Comparison of ENCODE assay signal across 15 mouse cellular contexts in the genomic region with DNA sequence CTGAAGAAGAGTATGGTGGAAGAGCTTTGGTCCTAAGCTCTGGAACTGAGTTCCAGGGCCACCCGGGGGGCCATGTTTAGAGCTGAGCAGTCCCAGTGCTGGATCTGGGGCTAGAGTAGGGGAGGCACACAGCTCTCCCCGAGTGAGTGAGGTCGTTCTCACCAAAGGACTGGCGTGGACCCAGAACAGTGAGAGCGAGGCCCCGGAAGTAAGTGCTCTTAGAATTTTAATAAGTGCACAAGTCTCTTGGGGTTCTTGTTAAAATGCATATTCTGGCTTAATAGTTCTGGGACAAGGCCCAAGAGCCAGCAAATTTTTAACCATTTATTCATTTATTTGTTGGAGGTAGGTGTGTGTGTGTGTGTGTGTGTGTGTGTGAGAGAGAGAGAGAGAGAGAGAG. TPM values are rescaled to one million over a fixed set of nuclear protein-coding genes. Genes with fewer than 3 reads are reported as not detected.
A peak's percentile ranks its signal among the peaks of the same experiment; 100 is the strongest.
DNase-seq lines count a peak whose midpoint lies in the region; ATAC-seq and TF ChIP-seq lines count a peak whose summit lies in the region.
"Had no signal": no experiment of that assay in that cellular context is flagged by ENCODE, and none has a peak within 500 bp of the region (broad histone marks: within the 10 kb centered on the region; RNA-seq: fewer than 3 reads in every experiment).

No protein-coding gene starts in this region.

- DNase-seq in hindbrain, postnatal 0 days (ENCODE audit: low spot score) = peak; percentile 39
- no peak for DNase-seq in hindbrain, embryonic 11.5 days (ENCODE audit: low spot score)
- DNase-seq in liver, postnatal 0 days = no peak
- DNase-seq in liver, embryonic 11.5 days (ENCODE audit: low spot score) = no peak
- DNase-seq in adipocyte (ENCODE audit: low spot score) = peak; percentile 43
- DNase-seq in embryo, embryonic 11 days = no peak
- DNase-seq: cerebellum, adult 9-10 months; lung, adult 18-20 months; right cerebral cortex, adult 18-20 months had no signal

- WGBS in hindbrain, postnatal 0 days = 35% methylated on average over 6 of the region's 6 CpGs
- 64% methylated on average over 6 of the region's 6 CpGs for WGBS in hindbrain, embryonic 11.5 days
- WGBS in liver, postnatal 0 days (ENCODE audit: insufficient replicate concordance) = 74% methylated on average over 6 of the region's 6 CpGs
- 76% methylated on average over 6 of the region's 6 CpGs for WGBS in liver, embryonic 11.5 days
- 50% methylated on average over 6 of the region's 6 CpGs for WGBS in stomach, embryonic 15.5 days

- 0 out of 2 replicates have a peak, but pooled peaks cover 10% of the 10 kb centered on the region for H3K4me1 ChIP-seq in hindbrain, postnatal 0 days (ENCODE audit: insufficient read depth, low read length)
- H3K4me1 ChIP-seq in hindbrain, embryonic 11.5 days (replicated peaks; ENCODE audit: control insufficient read depth, insufficient read depth, low read length) = no peaks in the 10 kb centered on the region
- H3K4me1 ChIP-seq in liver, postnatal 0 days (ENCODE audit: insufficient read depth) = peaks cover 3% of the 10 kb centered on the region
- H3K4me1 ChIP-seq in liver, embryonic 11.5 days (replicated peaks; ENCODE audit: control insufficient read depth, insufficient read depth, low read length) = peaks cover 5% of the 10 kb centered on the region; the same call in 1 of the 2 replicates
- peaks cover 35% of the 10 kb centered on the region; the same call in 1 of the 2 replicates for H3K4me1 ChIP-seq in stomach, embryonic 15.5 days

- TF ChIP-seq CTCF in hindbrain, postnatal 0 days (IDR thresholded peaks at IDR 0.05; ENCODE audit: low read depth) = no peak
- no peak for TF ChIP-seq CTCF in liver, postnatal 0 days (IDR thresholded peaks at IDR 0.05; ENCODE audit: low read depth)

- no peak overlapping the region for H3K4me2 ChIP-seq in hindbrain, postnatal 0 days (ENCODE audit: low read depth, low read length)
- no peak overlapping the region for H3K4me2 ChIP-seq in hindbrain, embryonic 11.5 days (replicated peaks; ENCODE audit: low read depth, low read length)
- H3K4me2 ChIP-seq in liver, postnatal 0 days (ENCODE audit: low read depth, low read length) = no peak overlapping the region
- no peak overlapping the region for H3K4me2 ChIP-seq in liver, embryonic 11.5 days
- H3K4me2 ChIP-seq in stomach, embryonic 15.5 days = no peak overlapping the region
- H3K4me2 ChIP-seq: embryonic facial prominence, embryonic 15.5 days; heart, embryonic 12.5 days; limb, embryonic 13.5 days had no signal

- H3K36me3 ChIP-seq in hindbrain, postnatal 0 days (ENCODE audit: insufficient read depth, low read length) = no peaks in the 10 kb centered on the region
- H3K36me3 ChIP-seq in hindbrain, embryonic 11.5 days (ENCODE audit: control insufficient read depth, insufficient read depth, low read length) = no peaks in the 10 kb centered on the region
- H3K36me3 ChIP-seq in liver, postnatal 0 days (replicated peaks; ENCODE audit: insufficient read depth, low read length) = no peaks in the 10 kb centered on the region
- no peaks in the 10 kb centered on the region for H3K36me3 ChIP-seq in liver, embryonic 11.5 days (ENCODE audit: control insufficient read depth, insufficient read depth, low read length)
- H3K36me3 ChIP-seq in stomach, embryonic 15.5 days = no peaks in the 10 kb centered on the region
- H3K36me3 ChIP-seq: embryonic facial prominence, embryonic 15.5 days; forebrain, embryonic 10.5 days; heart, embryonic 12.5 days; limb, embryonic 13.5 days; midbrain, embryonic 10.5 days had no signal

- 0 out of 2 replicates have a peak, but pooled peaks have one; percentile 44 for ATAC-seq in hindbrain, postnatal 0 days
- ATAC-seq in hindbrain, embryonic 11.5 days (ENCODE audit: low FRiP score) = no peak
- ATAC-seq in liver, postnatal 0 days = no peak
- ATAC-seq in liver, embryonic 11.5 days (replicated peaks; ENCODE audit: low FRiP score) = no peak
- no peak for ATAC-seq in stomach, embryonic 15.5 days (ENCODE audit: insufficient read depth, low FRiP score, low read depth)

- H3K27ac ChIP-seq in hindbrain, postnatal 0 days = no peak overlapping the region
- no peak overlapping the region for H3K27ac ChIP-seq in hindbrain, embryonic 11.5 days (ENCODE audit: low read depth, low read length)
- peak overlapping the region; percentile 35; the same call in 1 of the 2 replicates for H3K27ac ChIP-seq in liver, postnatal 0 days (ENCODE audit: low read depth)
- no peak overlapping the region for H3K27ac ChIP-seq in liver, embryonic 11.5 days (ENCODE audit: low read depth, low read length)
- H3K27ac ChIP-seq in stomach, embryonic 15.5 days = peak overlapping the region; percentile 44; the same call in 1 of the 2 replicates
- H3K27ac ChIP-seq: embryonic facial prominence, embryonic 15.5 days; forebrain, embryonic 10.5 days; limb, embryonic 13.5 days; midbrain, embryonic 10.5 days had no signal

- H3K9me3 ChIP-seq in hindbrain, postnatal 0 days (ENCODE audit: low read length) = no peaks in the 10 kb centered on the region
- no peaks in the 10 kb centered on the region for H3K9me3 ChIP-seq in hindbrain, embryonic 11.5 days (ENCODE audit: control insufficient read depth, low read length)
- no peaks in the 10 kb centered on the region for H3K9me3 ChIP-seq in liver, postnatal 0 days (ENCODE audit: low read length)
- no peaks in the 10 kb centered on the region for H3K9me3 ChIP-seq in liver, embryonic 11.5 days (ENCODE audit: control insufficient read depth, low read length)
- no peaks in the 10 kb centered on the region for H3K9me3 ChIP-seq in stomach, embryonic 15.5 days
- H3K9me3 ChIP-seq: embryonic facial prominence, embryonic 15.5 days; forebrain, embryonic 10.5 days; heart, embryonic 12.5 days; limb, embryonic 13.5 days; midbrain, embryonic 10.5 days had no signal

- H3K27me3 ChIP-seq in hindbrain, postnatal 0 days (ENCODE audit: insufficient read depth, low read length) = no peaks in the 10 kb centered on the region
- no peaks in the 10 kb centered on the region for H3K27me3 ChIP-seq in hindbrain, embryonic 11.5 days (ENCODE audit: control insufficient read depth, insufficient read depth, low read length)
- H3K27me3 ChIP-seq in liver, postnatal 0 days (ENCODE audit: insufficient read depth, low read length) = no peaks in the 10 kb centered on the region
- H3K27me3 ChIP-seq in liver, embryonic 11.5 days (replicated peaks; ENCODE audit: control insufficient read depth, insufficient read depth, low read length) = no peaks in the 10 kb centered on the region
- no peaks in the 10 kb centered on the region for H3K27me3 ChIP-seq in stomach, embryonic 15.5 days (replicated peaks)

- TF ChIP-seq EP300 in liver, postnatal 0 days (IDR thresholded peaks at IDR 0.05; ENCODE audit: low read depth) = no peak

- no peak overlapping the region for H3K9ac ChIP-seq in hindbrain, postnatal 0 days (replicated peaks; ENCODE audit: low read length)
- no peak overlapping the region for H3K9ac ChIP-seq in hindbrain, embryonic 11.5 days (ENCODE audit: low read depth, low read length)
- H3K9ac ChIP-seq in liver, postnatal 0 days (replicated peaks) = no peak overlapping the region
- no peak overlapping the region for H3K9ac ChIP-seq in liver, embryonic 11.5 days (ENCODE audit: low read depth, low read length)
- H3K9ac ChIP-seq in stomach, embryonic 15.5 days = no peak overlapping the region
- H3K9ac ChIP-seq: embryonic facial prominence, embryonic 15.5 days; heart, embryonic 12.5 days; limb, embryonic 13.5 days had no signal

- H3K4me3 ChIP-seq in hindbrain, postnatal 0 days (ENCODE audit: low read length) = no peak overlapping the region
- no peak overlapping the region for H3K4me3 ChIP-seq in hindbrain, embryonic 11.5 days (ENCODE audit: low read depth, low read length)
- no peak overlapping the region for H3K4me3 ChIP-seq in liver, postnatal 0 days (ENCODE audit: low read depth, low read length)
- H3K4me3 ChIP-seq in liver, embryonic 11.5 days (ENCODE audit: low read depth, low read length) = no peak overlapping the region
- no peak overlapping the region for H3K4me3 ChIP-seq in stomach, embryonic 15.5 days (replicated peaks)
- H3K4me3 ChIP-seq: embryonic facial prominence, embryonic 15.5 days; forebrain, embryonic 10.5 days; heart, embryonic 12.5 days; limb, embryonic 13.5 days; midbrain, embryonic 10.5 days had no signal

RNA-seq across cellular contexts. Expression of a gene that starts 57.4 kb away (rescaled TPM):
- total RNA-seq in hindbrain, postnatal 0 days (2014; rRNA removed) = 9.7 and 14.7 TPM in 2 replicates
- polyA plus RNA-seq in hindbrain, postnatal 0 days (2015; fragmentation: Nextera tagmentation; extraction: Ambion mirVana) = 34.4 and 35.3 TPM in 2 replicates
- 51.5 and 56.0 TPM in 2 replicates for polyA plus RNA-seq in hindbrain, embryonic 11.5 days (2014; fragmentation: Nextera tagmentation; extraction: Ambion mirVana)
- polyA plus RNA-seq in liver, postnatal 0 days (2015; fragmentation: Nextera tagmentation; extraction: Ambion mirVana) = 18.9 and 21.7 TPM in 2 replicates
- polyA plus RNA-seq in liver, embryonic 11.5 days (2014; fragmentation: Nextera tagmentation; extraction: Ambion mirVana) = 53.8 and 54.2 TPM in 2 replicates
- 38.2 TPM in 2 replicates for polyA plus RNA-seq in stomach, embryonic 15.5 days (2015; fragmentation: Nextera tagmentation; extraction: Ambion mirVana)

Comparison
In these comparisons a context has a peak if more than half of its experiments do, and no peak if none do; other contexts are left out.
1. DNase-seq: peak in hindbrain, postnatal 0 days (single experiment) and adipocyte (single experiment); none in hindbrain, embryonic 11.5 days (single experiment), liver, postnatal 0 days (single experiment), liver, embryonic 11.5 days (single experiment) and embryo, embryonic 11 days (single experiment).
2. H3K27ac ChIP-seq: peak in liver, postnatal 0 days (single experiment) and stomach, embryonic 15.5 days (single experiment); none in hindbrain, postnatal 0 days (single experiment), hindbrain, embryonic 11.5 days (single experiment) and liver, embryonic 11.5 days (single experiment).